Comparison of ENCODE assay signal across 8 mouse cellular contexts in genomic region chr15:84450441-84451183, GRCm38 (mm10). TPM values are rescaled to one million over a fixed set of nuclear protein-coding genes. Genes with fewer than 3 reads are reported as not detected.
A peak's percentile ranks its signal among the peaks of the same experiment; 100 is the strongest.
DNase-seq lines count a peak whose midpoint lies in the region; ATAC-seq and TF ChIP-seq lines count a peak whose summit lies in the region.

No protein-coding gene starts in this region.

- H3K27ac ChIP-seq in forebrain, embryonic 15.5 days (replicated peaks), result no peak overlapping the region
- peak overlapping the region; percentile 38; the same call in 1 of the 2 replicates for H3K27ac ChIP-seq in limb, embryonic 10.5 days
- H3K27ac ChIP-seq in midbrain, embryonic 14.5 days (replicated peaks; ENCODE audit: low read depth, low read length), result peak overlapping the region; percentile 38; the same call in 1 of the 2 replicates
- 0 out of 2 replicates have a peak overlapping the region, but pooled peaks have one; percentile 29 for H3K27ac ChIP-seq in stomach, embryonic 16.5 days (ENCODE audit: low read length)

- H3K9ac ChIP-seq in forebrain, embryonic 15.5 days (replicated peaks), result peak overlapping the region; percentile 27; the same call in 1 of the 2 replicates
- 0 out of 2 replicates have a peak overlapping the region, but pooled peaks have one; percentile 7 for H3K9ac ChIP-seq in midbrain, embryonic 14.5 days (replicated peaks; ENCODE audit: low read length)
- 0 out of 2 replicates have a peak overlapping the region, but pooled peaks have one; percentile 19 for H3K9ac ChIP-seq in stomach, embryonic 16.5 days (ENCODE audit: low read length)

- peak overlapping the region; percentile 20; the same call in 1 of the 2 replicates for H3K4me2 ChIP-seq in forebrain, embryonic 15.5 days (replicated peaks)
- H3K4me2 ChIP-seq in midbrain, embryonic 14.5 days (ENCODE audit: low read length), result peak overlapping the region; percentile 37
- H3K4me2 ChIP-seq in stomach, embryonic 16.5 days (ENCODE audit: low read depth, low read length), result peak overlapping the region; percentile 41; the same call in 1 of the 2 replicates

- no peak for ATAC-seq in CD4-positive, CD25-positive, alpha-beta regulatory T cell, adult 4 months
- no peak for ATAC-seq in forebrain, embryonic 15.5 days (replicated peaks)
- ATAC-seq in midbrain, embryonic 14.5 days (ENCODE audit: low FRiP score, low TSS enrichment), result no peak
- peak; percentile 63; the same call in 1 of the 2 replicates for ATAC-seq in stomach, embryonic 16.5 days (ENCODE audit: insufficient read depth, low FRiP score)

- H3K27me3 ChIP-seq in forebrain, embryonic 15.5 days, result 0 out of 2 replicates have a peak, but pooled peaks cover 6% of the 10 kb centered on the region
- H3K27me3 ChIP-seq in limb, embryonic 10.5 days (ENCODE audit: low read depth, poor library complexity, severe bottlenecking), result peaks cover 77% of the 10 kb centered on the region
- H3K27me3 ChIP-seq in midbrain, embryonic 14.5 days (ENCODE audit: control insufficient read depth, insufficient read depth, low read length), result no peaks in the 10 kb centered on the region; the same call in 1 of the 2 replicates
- peaks cover 20% of the 10 kb centered on the region for H3K27me3 ChIP-seq in stomach, embryonic 16.5 days (ENCODE audit: control insufficient read depth, insufficient read depth, low read length)

- no peak for TF ChIP-seq POLR2A in brain, embryonic 14.5 days (IDR thresholded peaks at IDR 0.05; ENCODE audit: borderline replicate concordance, extremely low read depth, insufficient read depth, insufficient read length, poor library complexity, severe bottlenecking)

- no peak overlapping the region for H3K4me3 ChIP-seq in forebrain, embryonic 15.5 days
- H3K4me3 ChIP-seq in limb, embryonic 10.5 days, result peak overlapping the region; percentile 40
- H3K4me3 ChIP-seq in midbrain, embryonic 14.5 days (replicated peaks; ENCODE audit: low read depth, low read length), result no peak overlapping the region
- peak overlapping the region; percentile 18; the same call in 1 of the 2 replicates for H3K4me3 ChIP-seq in stomach, embryonic 16.5 days (replicated peaks; ENCODE audit: low read length)

- no peak for TF ChIP-seq CTCF in brain, embryonic 14.5 days (IDR thresholded peaks at IDR 0.05; ENCODE audit: borderline replicate concordance, extremely low read depth, insufficient read depth, insufficient read length)

- no peaks in the 10 kb centered on the region for H3K36me3 ChIP-seq in forebrain, embryonic 15.5 days
- no peaks in the 10 kb centered on the region for H3K36me3 ChIP-seq in limb, embryonic 10.5 days
- no peaks in the 10 kb centered on the region for H3K36me3 ChIP-seq in midbrain, embryonic 14.5 days (ENCODE audit: control insufficient read depth, insufficient read depth, low read length)
- H3K36me3 ChIP-seq in stomach, embryonic 16.5 days (ENCODE audit: control insufficient read depth, insufficient read depth, low read length), result no peaks in the 10 kb centered on the region

- DNase-seq in CD4-positive, CD25-positive, alpha-beta regulatory T cell, adult 2 months (ENCODE audit: low read depth, low spot score), result peak; percentile 24
- peak; percentile 59 for DNase-seq in brain, embryonic 14.5 days (ENCODE audit: low read depth)
- DNase-seq in heart, postnatal 4 days, result peak; percentile 74
- peak; percentile 67 for DNase-seq in limb, embryonic 10.5 days (ENCODE audit: low spot score)
- peak; percentile 68 for DNase-seq in midbrain, embryonic 14.5 days

- no peaks in the 10 kb centered on the region for H3K9me3 ChIP-seq in forebrain, embryonic 15.5 days
- H3K9me3 ChIP-seq in limb, embryonic 10.5 days (replicated peaks), result no peaks in the 10 kb centered on the region
- H3K9me3 ChIP-seq in midbrain, embryonic 14.5 days (ENCODE audit: control insufficient read depth, low read length), result no peaks in the 10 kb centered on the region
- H3K9me3 ChIP-seq in stomach, embryonic 16.5 days (replicated peaks; ENCODE audit: control insufficient read depth, low read length), result no peaks in the 10 kb centered on the region

- peaks cover 18% of the 10 kb centered on the region for H3K4me1 ChIP-seq in forebrain, embryonic 15.5 days
- H3K4me1 ChIP-seq in limb, embryonic 10.5 days, result peaks cover 26% of the 10 kb centered on the region
- peaks cover 13% of the 10 kb centered on the region for H3K4me1 ChIP-seq in midbrain, embryonic 14.5 days (ENCODE audit: control insufficient read depth, insufficient read depth, low read length)
- peaks cover 14% of the 10 kb centered on the region for H3K4me1 ChIP-seq in stomach, embryonic 16.5 days (ENCODE audit: control insufficient read depth, insufficient read depth, low read length)

- 3% methylated on average over 21 of the region's 21 CpGs for WGBS in forebrain, embryonic 15.5 days
- 1% methylated on average over 21 of the region's 21 CpGs for WGBS in limb, embryonic 10.5 days
- 2% methylated on average over 21 of the region's 21 CpGs for WGBS in midbrain, embryonic 14.5 days
- WGBS in stomach, embryonic 16.5 days, result 2% methylated on average over 21 of the region's 21 CpGs

RNA-seq across cellular contexts. Expression of gene Shisal1, which starts 3.7 kb away (rescaled TPM):
- polyA plus RNA-seq in CD4-positive, CD25-positive, alpha-beta regulatory T cell, adult 4 months (2017; shearing (Covaris generic)), result not detected
- polyA plus RNA-seq in brain, embryonic 14.5 days (2012; rRNA removed), result 28.5 and 36.5 TPM in 2 replicates
- 11.3 and 12.5 TPM in 2 replicates for polyA plus RNA-seq in forebrain, embryonic 15.5 days (2015; fragmentation: Nextera tagmentation; extraction: Ambion mirVana)
- 1 to 10 TPM; 2.3 to 3.2 TPM for total RNA-seq in heart, postnatal 4 days (2021)
- polyA plus RNA-seq in limb, embryonic 10.5 days (2016; fragmentation: Nextera tagmentation; extraction: Ambion mirVana), result 0.15 and 0.73 TPM in 2 replicates
- 16.4 and 18.0 TPM in 2 replicates for polyA plus RNA-seq in midbrain, embryonic 14.5 days (2014; fragmentation: Nextera tagmentation; extraction: Ambion mirVana)
- 1.8 and 2.9 TPM in 2 replicates for polyA plus RNA-seq in stomach, embryonic 16.5 days (2015; fragmentation: Nextera tagmentation; extraction: Ambion mirVana)

Comparison
In these comparisons a context has a peak if more than half of its experiments do, and no peak if none do; other contexts are left out.
1. DNase-seq: peak in every context shown above with its lines; median percentile 74 in heart, postnatal 4 days; 68 in midbrain, embryonic 14.5 days; 67 in limb, embryonic 10.5 days; 59 in brain, embryonic 14.5 days; 24 in CD4-positive, CD25-positive, alpha-beta regulatory T cell, adult 2 months.
2. H3K4me3 ChIP-seq: peak in limb, embryonic 10.5 days (single experiment) and stomach, embryonic 16.5 days (single experiment); none in forebrain, embryonic 15.5 days (single experiment) and midbrain, embryonic 14.5 days (single experiment).
3. Peak in every context shown above with its lines, with median percentiles within 50 percentile points of each other: H3K4me2 ChIP-seq and H3K9ac ChIP-seq.